Mouse (Mus musculus) inflammation-experienced regulatory T-cells, adult 6 months (primary cell): Measurements from ENCODE around the gene Pagr1a. TPM values are rescaled to one million over a fixed set of nuclear protein-coding genes. Genes with fewer than 3 reads are reported as not detected.

Experiments
- ATAC-seq: one replicate; pipeline ENCODE4 v1.8.0; 2017
- polyA plus RNA-seq, 3 experiments: library from polyadenylated mRNA; unstranded; fragments of 100-300 nt; shearing (Covaris generic); gene quantifications; one replicate each; pipeline ENCODE4 v1.2.1; 2017

Gene Pagr1a
- polyA plus RNA-seq: 10 to 100 TPM; 34.7 to 44.5 (median 42.6) TPM

- ATAC-seq: peak; percentile 71
Measured at GRCm38 (mm10) chr7:127016971-127017949, at the start of gene Pagr1a. TSS of gene Pagr1a (minus strand) at chr7:127017352.

GRCm38 (mm10) chr7:127066317-127066716 lies 49.2 kb upstream of the Pagr1a start:
- no peak for ATAC-seq

- no peak for ATAC-seq
Measured at GRCm38 (mm10) chr7:127065538-127065937, 48.4 kb upstream of the Pagr1a start.

- no peak for ATAC-seq
Measured at GRCm38 (mm10) chr7:127055026-127055585, 38.0 kb upstream of the Pagr1a start.

- peak; percentile 95 for ATAC-seq
Measured at GRCm38 (mm10) chr7:127041851-127042672, 24.9 kb upstream of the Pagr1a start, which contains the start of gene Kif22. TSS of gene Kif22 (minus strand) at chr7:127042471.

- ATAC-seq: peak; percentile 48
Measured at GRCm38 (mm10) chr7:127031244-127031643, 14.1 kb upstream of the Pagr1a start.

- ATAC-seq: no peak
Measured at GRCm38 (mm10) chr7:127030172-127030571, 13.0 kb upstream of the Pagr1a start.

- ATAC-seq: no peak
Measured at GRCm38 (mm10) chr7:127027885-127028284, 10.7 kb upstream of the Pagr1a start.

- ATAC-seq: peak; percentile 67
Measured at GRCm38 (mm10) chr7:127026984-127027726, 10.0 kb upstream of the Pagr1a start, which contains the start of gene Maz. TSS of gene Maz (minus strand) at chr7:127027037.

- no peak for ATAC-seq
Measured at GRCm38 (mm10) chr7:127026616-127026983, 9.4 kb upstream of the Pagr1a start.

GRCm38 (mm10) chr7:127026161-127026600 lies 9.0 kb upstream of the Pagr1a start:
- ATAC-seq: peak; percentile 15

- no peak for ATAC-seq
Measured at GRCm38 (mm10) chr7:127025556-127026160, 8.5 kb upstream of the Pagr1a start.

GRCm38 (mm10) chr7:127024755-127025555 lies 7.8 kb upstream of the Pagr1a start:
- ATAC-seq: peak; percentile 31

- ATAC-seq: no peak
Measured at GRCm38 (mm10) chr7:127023896-127024690, 6.9 kb upstream of the Pagr1a start.

GRCm38 (mm10) chr7:127023272-127023691 lies 6.1 kb upstream of the Pagr1a start:
- ATAC-seq: no peak

GRCm38 (mm10) chr7:127022528-127023271 lies 5.5 kb upstream of the Pagr1a start:
- no peak for ATAC-seq

GRCm38 (mm10) chr7:127021563-127022527 lies 4.7 kb upstream of the Pagr1a start:
- no peak for ATAC-seq
